Mouse (Mus musculus) gastrocnemius, postnatal 36 days (tissue): ENCODE results near the gene Pam. TPM values are rescaled to one million over a fixed set of nuclear protein-coding genes. Genes with fewer than 3 reads are reported as not detected.

Experiments
- DNase-seq, 2 experiments: peaks; one replicate each; pipeline ENCODE4 v3.0.0; 2022
- intact Hi-C: fragments of 180-260 bp; cut with DNase I; formaldehyde crosslinking; loops from one replicate; pipeline ENCODE4 v1.15.1; 2025
- long read RNA-seq, 2 experiments: library from polyadenylated mRNA; stranded (forward); transcript quantifications; one replicate each; pipeline ENCODE4 v2.0.0; 2021
- total RNA-seq, 2 experiments: library from RNA; stranded (reverse); gene quantifications; 2 replicates each; pipeline ENCODE4 v1.2.3; 2021

The Pam gene
- 10 to 100 TPM; 30.1 to 33.3 TPM for total RNA-seq
- long read RNA-seq, experiment 1, full-length matches to known transcripts, result 3 of 9 reads
- long read RNA-seq, experiment 1, partial matches to known transcripts, result 2 of 9 reads
- long read RNA-seq, experiment 1, other reads (novel, unspliced or antisense), result 4 of 9 reads
- long read RNA-seq, experiment 2, full-length matches to known transcripts, result 1 of 6 reads
- long read RNA-seq, experiment 2, partial matches to known transcripts, result 4 of 6 reads
- long read RNA-seq, experiment 2, other reads (novel, unspliced or antisense), result 1 of 6 reads

DNA sequence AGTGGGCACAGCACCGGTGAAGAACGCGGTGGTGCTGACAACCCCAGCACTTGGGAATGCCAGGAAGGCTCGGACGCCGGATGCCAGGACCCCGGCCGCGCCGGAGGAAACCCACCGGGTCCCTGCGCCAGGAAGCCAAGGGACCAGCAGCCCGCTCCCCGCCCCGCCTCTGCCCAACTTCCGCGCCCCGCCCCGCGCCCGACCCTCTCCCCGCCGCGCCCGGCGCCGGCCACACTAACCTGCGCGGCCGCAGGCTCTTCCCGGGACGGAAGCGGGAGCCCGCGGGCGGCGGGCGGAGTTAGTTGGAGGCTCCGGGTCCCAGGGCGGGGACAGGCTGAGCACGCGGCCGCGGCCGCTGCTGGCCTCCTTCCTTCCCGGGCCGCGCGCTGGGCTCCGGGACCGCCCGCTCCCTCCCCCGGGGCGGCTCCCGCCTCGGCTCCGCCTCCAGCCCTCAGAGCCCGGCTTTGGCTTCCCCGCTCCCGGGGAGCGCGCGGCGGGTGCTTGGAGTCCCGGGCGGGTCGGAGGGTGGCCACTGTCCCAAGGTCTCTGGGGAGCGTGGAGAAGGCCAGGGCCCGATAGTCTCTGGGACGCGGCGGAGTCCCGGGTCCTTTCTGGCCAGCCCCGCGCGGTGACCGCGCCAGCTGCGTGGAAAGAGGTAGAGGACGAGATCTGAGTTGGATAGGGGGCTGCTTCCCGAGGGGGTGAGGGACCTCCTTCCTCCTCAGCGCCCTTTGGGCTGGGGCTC, at the start of gene Pam:
Pam (minus strand) TSS at position 401 of the 745 bp plus-strand sequence.
- intact Hi-C loops, result loop anchor here (5.0 kb wide), 1 partner anchor 118 kb away; no protein-coding TSS in a partner anchor
- DNase-seq, result peak; percentile 80 to 85

DNA sequence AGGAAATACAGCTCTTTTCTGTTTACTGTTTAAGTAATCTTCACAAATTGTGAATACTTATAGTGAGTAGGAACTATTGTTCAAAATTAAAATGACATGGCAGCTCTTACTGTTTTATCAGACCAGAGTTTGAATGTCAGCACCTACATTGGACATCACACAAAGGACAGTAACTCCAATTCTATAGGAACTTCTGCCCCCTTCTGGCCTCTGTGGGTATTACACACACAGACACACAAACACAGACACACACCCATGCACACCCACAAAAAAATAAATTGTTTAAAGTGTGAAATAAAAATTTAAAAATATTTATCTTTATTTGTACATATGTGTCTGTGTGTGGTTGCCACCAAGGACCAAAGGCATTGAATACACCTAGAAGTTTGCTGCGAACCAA, 49.4 kb upstream of the Pam start:
- DNase-seq, result no peak
- intact Hi-C loops, result no loop called here

DNA sequence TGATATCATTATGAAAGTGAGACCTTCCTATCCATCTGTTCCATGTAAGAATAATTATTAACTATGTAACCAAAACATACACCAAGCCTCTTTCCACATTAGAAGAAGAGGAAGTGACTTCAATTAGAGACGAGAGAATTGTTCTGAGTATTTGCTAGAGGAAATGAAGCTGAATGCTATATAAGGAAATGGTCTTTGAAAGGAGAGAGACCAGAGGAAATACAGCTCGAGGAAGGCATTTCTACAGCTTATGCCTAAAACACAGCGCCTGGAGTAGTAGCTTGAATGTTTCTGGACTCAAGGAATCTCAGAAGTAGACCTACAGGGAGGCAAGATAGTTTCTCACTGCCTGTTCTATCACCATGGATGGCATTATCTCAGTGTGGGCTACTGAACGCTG, 35.8 kb upstream of the Pam start:
- intact Hi-C loops, result no loop called here

DNA sequence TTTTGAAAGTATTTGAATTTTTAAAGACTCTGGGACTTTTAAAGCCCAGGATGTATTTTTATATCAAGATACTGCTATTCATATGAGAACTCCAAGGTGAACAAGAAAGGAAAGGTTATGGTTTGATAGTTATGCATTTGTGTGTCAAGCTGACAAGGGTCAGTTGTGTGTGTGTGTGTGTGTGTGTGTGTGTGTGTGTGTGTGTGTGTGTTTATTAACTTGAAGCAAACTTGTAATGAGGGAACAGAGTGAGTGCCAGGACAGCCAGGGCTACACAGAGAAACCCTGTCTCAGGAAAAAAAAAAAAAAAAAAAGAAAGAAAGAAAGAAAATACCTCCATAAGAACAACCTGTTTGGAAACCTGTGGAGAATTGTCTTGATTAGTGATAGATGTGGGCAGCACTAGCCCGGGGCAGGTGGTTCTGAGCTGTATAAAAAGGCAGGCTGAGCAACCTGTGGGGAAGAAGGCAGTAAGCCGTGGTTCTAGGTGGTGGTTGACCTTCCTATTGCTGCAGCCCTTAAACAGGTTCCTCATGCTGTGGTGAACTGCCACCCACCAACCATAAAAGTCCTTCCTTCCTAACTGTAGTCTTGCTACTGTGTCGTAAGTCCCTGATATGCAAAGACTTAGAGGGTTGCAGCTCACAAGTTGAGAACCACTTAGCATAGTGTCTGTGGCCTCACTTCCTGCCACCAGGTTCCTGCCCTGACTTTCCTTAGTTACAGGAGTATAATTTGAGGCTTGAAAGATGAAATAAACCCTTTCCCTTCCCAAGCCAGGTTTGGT, 34.3 kb upstream of the Pam start:
- DNase-seq, result no peak
- intact Hi-C loops, result no loop called here

More for the DNA sequence above, 35.8 kb upstream of the Pam start:
- no peak for DNase-seq

DNA sequence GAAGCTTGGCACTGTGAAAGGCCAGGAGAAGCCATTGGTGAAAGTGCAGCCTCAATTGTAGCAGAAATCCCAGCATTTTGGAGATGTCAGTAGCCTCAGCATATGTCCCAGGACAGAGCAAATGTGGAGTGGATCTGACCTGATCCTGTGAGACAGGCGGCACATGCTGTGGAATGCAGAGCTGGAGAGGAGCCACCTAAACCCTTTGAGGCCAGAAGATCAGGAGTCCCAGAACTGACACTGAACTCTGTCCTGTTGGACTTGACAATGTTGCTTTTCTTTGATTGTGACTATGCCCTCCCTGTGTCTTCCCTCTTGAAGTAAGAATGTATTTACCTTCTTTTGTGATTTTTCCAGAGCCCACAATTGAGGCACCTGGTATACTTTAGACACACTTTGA, 33.7 kb upstream of the Pam start:
- no peak for DNase-seq
- intact Hi-C loops, result no loop called here

DNA sequence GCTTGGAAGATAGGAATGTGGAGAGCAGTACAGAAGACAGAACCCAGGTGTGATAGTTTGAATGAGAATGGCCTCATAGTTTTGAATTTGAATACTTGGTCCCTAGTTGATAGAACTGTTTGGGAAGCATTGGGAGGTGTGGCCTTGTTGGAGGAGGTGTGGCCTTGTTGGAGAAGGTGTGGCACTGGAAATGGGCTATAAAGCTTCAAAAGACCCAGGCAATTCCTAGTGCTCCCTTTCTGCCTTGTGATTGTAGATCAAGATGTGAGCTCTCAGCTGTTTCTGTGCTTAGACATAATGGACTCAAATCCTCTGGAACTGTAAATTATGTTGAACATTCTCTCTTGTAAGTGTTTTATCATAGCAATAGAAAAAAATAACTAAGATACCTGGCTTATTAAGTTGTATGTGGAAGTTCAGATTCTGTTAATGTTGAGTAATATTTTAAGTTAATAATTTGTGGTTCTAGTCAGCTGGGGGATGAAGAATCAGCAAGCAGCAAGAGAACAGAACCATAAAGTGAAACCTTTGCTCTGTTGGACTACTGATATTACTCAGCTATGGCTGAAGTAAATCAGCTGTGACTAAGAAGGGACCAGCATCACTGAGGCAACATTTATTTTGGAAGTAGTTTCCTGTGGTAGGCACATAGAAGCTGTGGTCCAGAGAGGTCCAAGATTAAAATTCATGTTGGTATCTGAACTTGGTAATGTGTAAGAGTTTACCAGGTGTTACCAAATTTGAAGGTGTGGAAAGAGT, 33.1 kb upstream of the Pam start:
- DNase-seq, result no peak
- intact Hi-C loops, result no loop called here

DNA sequence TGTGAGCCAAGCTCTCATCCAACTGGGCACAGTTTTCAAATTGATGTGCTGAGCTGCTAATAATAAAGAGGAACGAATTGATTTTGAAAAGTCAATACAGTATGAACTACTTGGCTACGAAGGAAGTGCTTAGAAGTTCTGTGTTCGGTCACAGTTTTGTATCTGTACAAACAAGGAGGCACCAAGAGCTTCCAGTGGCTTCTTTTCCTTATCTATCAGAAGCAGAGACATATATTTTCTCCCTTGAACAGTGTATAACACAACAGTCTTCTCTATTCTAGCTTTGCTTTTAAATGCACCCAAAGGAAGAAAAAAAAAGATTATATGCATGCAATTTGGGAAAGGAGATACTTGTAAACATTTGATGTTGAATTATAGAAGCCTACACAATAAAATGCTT, 30.8 kb upstream of the Pam start:
- intact Hi-C loops, result no loop called here
- DNase-seq, result no peak

DNA sequence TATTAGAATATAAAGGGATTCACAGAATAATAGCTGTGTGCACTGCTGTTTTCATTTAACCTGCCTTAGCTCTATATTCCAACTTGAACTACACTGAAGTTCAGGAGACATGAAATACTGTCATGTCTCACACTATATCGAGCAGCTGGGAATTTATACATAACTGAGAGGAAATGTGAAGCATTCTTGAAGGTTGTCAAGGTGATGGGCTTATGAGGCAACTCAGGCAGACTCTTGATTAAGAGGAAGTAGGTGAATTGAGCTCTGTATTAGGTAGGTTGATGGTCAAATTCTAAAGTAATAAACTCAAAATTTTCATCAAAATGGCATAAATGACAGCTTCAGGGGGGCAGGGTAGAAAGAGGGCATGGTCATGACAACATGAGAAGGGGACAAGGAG, 29.3 kb upstream of the Pam start:
- DNase-seq, result no peak
- intact Hi-C loops, result no loop called here

DNA sequence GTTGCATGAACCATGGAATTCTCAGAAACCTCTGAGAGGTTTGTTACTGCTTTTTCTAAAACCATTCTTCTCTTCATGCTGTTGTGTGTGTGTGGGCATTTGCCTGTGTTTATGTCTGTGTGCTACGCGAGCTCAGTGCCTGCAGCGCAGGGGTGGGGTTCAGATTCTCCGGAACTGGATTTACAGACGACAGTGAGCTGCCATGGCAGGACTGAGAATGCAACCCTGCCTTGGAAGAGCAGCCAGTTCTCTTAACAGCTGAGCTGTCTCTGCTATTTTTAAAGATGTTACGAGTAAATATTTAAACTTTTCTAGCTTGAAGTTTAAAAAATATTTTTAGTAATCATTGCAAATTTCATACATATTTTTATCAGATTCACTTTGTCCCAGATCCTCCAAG, 24.1 kb upstream of the Pam start:
- intact Hi-C loops, result no loop called here
- DNase-seq, result no peak

DNA sequence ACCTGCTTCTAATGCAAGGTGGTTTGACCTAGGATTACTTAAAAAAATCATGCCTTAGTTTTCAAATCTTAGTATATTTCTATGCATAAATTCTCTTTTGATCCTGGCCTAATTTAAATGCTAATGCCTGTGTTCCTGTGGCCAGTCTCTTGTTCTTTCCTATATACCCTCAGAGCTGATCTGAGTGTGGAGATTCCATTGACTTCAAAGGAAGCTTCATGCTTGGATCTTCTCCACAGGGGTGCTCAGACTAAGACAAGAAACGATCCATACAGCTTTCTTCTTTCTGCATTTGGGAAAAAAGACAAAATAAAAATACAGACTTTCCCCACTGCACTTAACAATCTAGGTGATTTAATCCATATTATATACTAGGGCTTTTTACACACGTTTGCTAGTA, 12.2 kb upstream of the Pam start:
- intact Hi-C loops, result no loop called here
- no peak for DNase-seq

DNA sequence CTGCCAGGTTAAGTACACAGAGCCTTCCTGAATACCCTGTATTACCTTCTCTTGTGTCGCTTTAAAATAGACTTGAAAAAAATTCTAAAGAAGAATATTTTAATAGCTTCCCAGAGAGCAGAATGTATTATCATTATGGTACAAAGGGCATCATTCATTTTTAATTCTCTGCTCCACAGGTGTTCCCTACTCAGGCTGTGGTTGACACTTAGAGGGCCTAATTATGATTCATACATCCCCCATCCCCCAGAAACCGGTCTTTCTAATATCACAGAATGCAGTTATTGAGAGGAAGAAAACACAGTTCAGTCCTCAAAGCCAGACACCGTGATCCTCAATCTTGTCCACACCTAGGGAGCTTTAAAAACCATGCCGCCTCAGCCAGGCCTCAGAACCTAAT, 4.0 kb upstream of the Pam start:
- no peak for DNase-seq
- intact Hi-C loops, result loop anchor here (5.0 kb wide), 1 partner anchor 122 kb away; no protein-coding TSS in a partner anchor

DNA sequence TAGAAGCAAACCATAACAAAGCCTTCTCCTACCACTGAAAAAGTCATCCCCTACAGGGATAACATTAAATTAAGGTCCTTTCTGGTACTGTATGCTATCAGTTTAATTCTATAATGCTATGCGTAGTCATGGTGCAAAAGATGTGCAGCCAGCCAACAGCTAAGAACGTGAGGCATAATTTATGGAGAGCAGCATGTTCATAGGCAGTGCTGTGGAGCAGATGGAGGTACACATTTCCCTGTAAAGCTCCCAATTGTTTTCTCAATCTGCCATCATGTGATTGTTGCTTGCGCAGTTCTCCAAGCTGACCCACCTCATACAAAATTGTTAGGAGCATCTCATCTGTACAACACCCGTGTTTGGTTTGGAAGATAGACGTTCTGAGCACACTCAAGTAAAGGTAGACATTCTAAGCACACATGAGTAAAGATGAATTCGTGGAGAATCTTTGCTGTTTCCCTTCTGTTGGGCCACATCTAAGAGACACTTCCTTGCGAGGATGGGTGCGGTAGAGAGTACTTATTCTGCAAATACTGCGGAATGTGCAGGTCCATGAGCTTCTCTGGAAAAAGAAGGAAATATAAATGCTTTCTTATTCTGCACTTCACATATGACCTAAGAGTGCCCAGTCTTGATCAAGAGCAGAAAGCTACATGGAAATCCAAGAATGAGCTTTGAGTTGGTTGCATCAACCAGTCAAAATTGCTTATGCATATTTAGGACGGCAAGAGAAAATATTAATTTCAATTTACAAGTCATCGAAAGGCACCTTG, 2.7 kb upstream of the Pam start:
- DNase-seq, result no peak
- intact Hi-C loops, result loop anchor here (5.0 kb wide), 1 partner anchor 121 kb away; no protein-coding TSS in a partner anchor

DNA sequence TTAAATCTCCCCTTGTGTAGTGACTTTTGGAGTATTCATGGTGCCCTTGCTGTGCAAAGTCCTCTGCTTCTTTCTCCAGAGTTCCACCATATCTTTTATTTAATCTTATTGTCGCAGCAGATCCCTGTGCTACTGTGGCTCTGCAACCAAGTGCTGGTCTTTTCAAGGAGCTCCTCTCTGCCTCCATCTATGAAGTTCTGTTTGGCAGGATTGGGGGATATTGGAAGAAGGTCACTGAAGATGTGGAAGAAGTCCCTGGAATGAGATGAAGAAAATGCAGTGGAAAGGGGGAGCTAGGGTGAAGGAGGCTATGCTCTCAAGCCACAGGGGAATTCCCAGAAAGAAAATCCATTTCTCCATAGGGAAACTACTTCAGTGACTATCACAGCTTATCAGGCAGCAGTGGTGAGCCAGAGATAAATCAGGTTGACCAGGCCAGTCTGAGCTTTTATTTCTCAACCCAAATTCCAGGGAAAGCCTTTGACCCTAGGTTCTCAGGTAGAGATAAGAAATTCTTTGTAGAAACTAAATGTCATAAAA, 1.0 kb upstream of the Pam start:
- no peak for DNase-seq
- intact Hi-C loops, result loop anchor here (5.0 kb wide), 1 partner anchor 119 kb away; no protein-coding TSS in a partner anchor

DNA sequence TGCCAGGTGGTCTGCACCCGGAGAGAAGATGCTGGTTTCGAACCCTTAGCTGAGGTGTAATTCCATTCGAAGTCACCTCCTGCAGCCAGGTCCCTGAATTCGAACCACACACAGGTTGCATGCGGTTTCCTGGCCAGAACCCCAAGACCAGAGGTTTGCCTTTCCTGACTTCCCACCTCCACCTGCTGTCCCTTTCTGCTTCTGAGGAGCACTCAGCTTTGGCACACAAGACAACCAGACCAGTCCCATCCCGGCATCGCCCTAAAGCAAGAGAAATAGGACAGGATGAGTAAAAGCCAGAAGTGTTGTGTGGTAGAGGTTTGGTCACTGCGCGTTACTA, 515 bp upstream of the Pam start:
- intact Hi-C loops, result loop anchor here (5.0 kb wide), 1 partner anchor 119 kb away; no protein-coding TSS in a partner anchor
- no peak for DNase-seq

DNA sequence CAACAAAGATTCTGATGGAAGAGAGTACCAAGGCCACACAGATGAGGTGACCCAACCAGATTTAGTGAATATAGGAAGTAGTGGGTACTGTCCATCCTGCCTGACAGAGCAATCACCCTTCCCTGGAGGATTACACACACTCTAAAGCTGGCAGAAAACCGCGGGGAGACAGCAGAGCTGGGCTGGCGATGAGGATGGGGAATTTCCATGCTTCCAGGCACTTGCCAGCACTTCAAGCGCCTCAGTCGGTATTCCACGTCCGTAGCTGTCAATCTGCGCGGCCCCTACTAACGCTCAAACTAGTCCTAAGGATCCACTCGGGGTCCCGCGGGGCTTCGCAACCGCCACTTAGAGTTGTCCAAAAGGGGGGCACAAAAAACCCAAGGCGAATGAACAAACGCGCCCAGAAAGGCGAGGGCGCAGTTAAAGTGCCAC, 618 bp downstream of the Pam start:
- DNase-seq, result peak in 1 of 2 experiments; percentile 5
- intact Hi-C loops, result loop anchor here (5.0 kb wide), 1 partner anchor 118 kb away; no protein-coding TSS in a partner anchor

DNA sequence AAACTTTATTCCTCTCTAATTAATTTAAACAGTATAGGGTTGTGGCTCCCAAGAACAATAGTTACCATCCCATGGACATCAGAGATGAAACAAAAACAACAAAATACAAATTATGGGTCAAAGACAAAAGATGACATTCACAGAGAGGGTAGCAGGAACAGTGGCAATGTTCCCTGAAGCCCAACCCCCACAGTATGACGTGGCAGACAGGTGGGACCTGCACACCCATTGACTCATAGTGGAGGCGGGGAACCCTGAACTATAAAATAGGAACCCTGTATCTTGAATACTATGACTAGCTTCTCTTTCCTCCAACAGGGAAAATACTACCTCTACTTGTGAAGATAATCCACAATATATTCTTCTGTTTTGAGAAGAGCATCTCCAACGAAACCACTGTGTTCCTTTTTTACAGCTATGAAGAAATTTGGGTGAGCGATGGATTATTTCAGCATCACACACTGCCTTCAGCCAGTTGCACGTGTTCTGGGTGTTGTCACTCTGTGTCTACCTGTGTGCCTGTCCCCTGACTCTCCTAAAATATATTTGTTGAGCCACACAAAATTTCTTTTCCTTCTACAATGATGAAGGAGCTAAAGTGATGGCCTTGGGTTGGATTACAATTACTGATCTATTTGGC, 6.0 kb downstream of the Pam start:
- DNase-seq, result no peak
- intact Hi-C loops, result no loop called here

DNA sequence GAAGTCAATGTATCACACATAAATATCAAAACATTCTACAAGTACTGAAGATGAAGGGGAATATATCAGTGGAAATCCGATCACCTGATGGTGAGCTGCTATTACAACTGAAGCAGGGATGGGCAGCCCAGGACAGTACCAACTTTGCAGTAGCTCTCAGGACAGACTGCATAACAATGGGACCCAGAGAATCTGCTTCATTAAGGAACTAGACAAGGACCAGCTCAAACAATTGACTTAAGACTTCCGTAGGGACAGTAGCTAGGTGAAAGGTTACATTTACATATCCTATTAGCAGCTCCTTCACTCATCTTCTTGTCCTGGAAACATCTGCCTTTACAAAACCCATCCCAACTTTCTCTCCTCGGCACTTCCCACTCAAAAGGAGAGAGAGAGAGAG, 9.0 kb downstream of the Pam start:
- DNase-seq, result no peak
- intact Hi-C loops, result no loop called here

DNA sequence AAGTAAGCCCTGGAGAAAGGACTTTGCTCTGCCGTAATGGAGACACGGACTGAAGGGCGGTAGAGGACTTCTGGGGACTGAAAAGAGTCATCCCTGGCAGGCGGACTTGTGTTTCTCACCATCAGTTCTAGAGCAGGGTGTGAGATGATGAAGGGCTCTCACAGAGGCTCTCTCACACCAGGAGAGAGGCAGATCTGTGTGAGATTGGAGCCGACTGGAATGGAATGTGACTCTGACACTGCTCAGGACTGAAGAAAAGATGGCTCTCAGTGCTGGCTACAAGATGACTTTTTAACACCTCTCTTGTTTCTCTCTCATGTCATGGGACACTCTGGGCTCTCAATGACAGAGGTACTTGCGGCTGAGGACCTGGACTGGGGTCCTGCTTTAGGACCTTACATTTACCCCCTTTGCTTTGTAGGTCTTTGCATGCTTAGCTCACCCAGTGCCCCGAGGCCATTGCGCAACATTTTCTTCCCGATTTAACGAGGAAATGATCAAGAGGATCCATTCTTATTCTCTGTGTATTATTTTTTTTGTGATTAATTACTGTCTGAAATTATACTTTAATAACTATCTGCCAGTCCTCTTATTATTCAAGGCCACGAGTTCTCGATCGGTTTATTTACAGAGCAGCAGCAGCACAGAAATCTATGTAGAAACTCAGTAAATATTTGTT, 10.7 kb downstream of the Pam start:
- no peak for DNase-seq
- intact Hi-C loops, result no loop called here
